Mouse (Mus musculus): Measurements from ENCODE around the gene Ldha.

- TF ChIP-seq CTCF (IDR thresholded peaks at IDR 0.05; ENCODE audit: extremely low read depth, insufficient read depth, low read length) (no peak), POLR2A (IDR thresholded peaks at IDR 0.05; ENCODE audit: extremely low read depth, insufficient read depth, low read length) (peak; percentile 40)
These were observed 4.8 kb downstream of the Ldha start for GRCm38 (mm10) chr7:46845978-46846485.
